Mouse (Mus musculus): ENCODE data around the gene Pxdn. TPM values are rescaled to one million over a fixed set of nuclear protein-coding genes. Genes with fewer than 3 reads are reported as not detected.

The Pxdn gene
- total RNA-seq, 1 experiment from 2014 or later, result not detected

DNA sequence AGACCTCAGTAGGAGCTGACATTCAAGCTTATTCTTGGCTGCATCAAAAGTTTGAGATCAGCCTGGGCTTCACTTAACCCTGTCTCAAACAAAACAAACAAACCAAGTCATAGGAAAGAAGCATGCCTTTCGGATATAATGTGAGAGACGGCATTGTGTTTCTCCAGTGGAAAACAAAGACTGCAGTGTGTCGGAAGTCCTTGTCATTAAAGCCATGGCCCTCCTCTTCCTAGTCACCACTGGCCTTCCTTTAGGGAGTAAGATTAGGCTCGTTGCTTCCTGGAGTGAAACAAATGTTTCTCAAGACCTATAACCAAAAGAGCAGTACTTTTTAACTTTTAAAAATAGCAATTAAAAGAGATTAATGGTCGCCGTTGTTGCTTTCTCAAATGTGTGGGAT, 13.6 kb downstream of the Pxdn start:
- ATAC-seq (ENCODE audit: extremely low read depth, insufficient number of reproducible peaks, low FRiP score, poor library complexity, severe bottlenecking), result no peak

DNA sequence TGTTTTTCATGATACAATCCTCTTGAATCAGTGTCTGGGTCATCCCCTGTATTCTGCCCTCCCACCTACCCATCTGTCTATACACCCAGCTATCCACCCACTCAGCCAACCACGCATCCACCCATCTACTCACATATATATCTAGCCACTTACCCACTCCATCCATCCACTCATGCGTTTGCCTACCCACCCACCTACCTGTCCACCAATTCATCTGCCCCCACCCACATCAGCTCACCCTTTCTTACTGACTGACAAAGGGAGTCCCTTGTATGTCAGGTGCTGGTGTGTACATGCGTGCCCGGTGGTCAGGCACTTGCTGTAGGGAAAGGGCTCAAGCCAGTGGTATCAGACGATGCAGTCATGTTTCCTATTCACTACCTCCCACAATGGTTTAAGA, 14.1 kb downstream of the Pxdn start:
- no peak for ATAC-seq (ENCODE audit: extremely low read depth, insufficient number of reproducible peaks, low FRiP score, poor library complexity, severe bottlenecking)

DNA sequence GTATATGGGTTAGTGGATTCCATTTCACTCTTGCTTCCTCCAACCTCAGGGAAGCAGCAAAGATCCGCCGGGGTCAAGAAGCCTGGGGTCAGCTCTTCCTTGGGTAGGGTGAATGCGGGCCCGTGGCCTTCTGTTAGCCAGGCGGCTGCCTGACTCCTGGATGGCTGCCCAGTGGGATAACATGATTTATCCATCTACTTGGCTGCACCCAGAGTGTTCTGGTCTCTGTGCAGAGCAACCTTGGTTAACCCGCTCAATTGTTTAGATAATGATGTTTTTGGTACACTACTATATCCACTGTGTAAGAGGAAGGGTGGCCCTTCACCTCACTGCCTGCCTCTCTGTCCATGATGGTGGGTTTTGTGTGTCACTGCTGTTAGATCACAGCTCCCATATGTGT, 14.7 kb downstream of the Pxdn start:
- no peak for ATAC-seq (ENCODE audit: extremely low read depth, insufficient number of reproducible peaks, low FRiP score, poor library complexity, severe bottlenecking)

DNA sequence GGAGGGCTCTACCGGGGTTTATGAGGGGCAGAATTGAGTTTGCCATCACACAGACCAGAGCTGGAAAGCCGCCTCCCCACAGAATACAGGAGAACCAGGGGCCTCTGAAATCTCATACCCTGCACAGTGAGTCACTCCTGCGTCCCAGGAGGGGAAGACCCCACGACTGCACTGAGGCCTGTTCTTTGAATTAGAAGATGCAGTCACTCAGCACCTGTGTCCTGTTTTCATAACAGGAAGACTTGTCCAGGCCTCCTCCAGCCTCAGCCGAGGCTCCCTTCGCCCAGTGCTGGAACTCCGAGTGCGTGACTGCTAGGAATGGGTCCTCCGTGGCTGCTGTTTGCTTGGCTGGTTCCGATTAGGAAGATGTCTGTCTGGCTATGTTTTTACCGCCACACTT, 16.6 kb downstream of the Pxdn start:
- ATAC-seq (ENCODE audit: extremely low read depth, insufficient number of reproducible peaks, low FRiP score, poor library complexity, severe bottlenecking), result no peak

DNA sequence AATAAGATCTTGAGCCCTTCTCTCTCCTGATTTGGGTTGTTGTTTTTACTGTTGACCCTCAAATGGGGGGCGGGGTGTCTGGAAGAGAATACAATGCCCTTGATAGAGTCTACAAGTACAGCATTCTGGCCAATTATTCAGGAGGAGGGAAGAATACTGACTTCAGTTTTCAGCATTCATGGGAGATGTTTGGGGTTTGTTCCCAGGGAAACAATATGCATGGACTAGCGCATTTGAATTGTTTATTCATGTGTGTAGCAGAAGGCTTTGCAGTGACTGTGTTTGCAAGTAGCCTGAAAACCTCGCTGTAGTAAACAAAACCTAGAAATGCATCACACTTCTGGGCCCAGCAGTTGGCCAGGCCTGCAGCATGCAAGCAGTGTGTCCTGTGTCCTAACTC, 17.1 kb downstream of the Pxdn start:
- no peak for ATAC-seq (ENCODE audit: extremely low read depth, insufficient number of reproducible peaks, low FRiP score, poor library complexity, severe bottlenecking)

DNA sequence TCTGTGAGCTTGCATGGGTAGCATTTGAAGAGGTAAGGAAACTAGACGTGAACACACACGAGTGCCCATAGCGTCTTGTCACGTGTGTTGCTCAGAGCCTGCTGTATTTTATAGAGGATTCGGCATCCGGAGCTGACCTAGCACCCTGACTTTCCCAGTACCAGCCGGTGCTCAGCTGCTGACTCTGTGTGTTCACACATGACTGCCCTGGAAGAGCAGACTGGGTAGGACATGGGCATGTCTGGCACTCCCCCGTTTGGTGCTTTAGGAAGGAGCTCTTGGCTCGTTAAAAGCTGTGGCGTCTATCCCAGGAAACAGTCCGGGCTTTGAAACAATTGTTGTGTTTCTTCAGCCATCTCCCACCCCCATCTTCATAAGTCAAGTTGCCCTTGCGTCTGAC, 19.6 kb downstream of the Pxdn start:
- no peak for ATAC-seq (ENCODE audit: extremely low read depth, insufficient number of reproducible peaks, low FRiP score, poor library complexity, severe bottlenecking)

DNA sequence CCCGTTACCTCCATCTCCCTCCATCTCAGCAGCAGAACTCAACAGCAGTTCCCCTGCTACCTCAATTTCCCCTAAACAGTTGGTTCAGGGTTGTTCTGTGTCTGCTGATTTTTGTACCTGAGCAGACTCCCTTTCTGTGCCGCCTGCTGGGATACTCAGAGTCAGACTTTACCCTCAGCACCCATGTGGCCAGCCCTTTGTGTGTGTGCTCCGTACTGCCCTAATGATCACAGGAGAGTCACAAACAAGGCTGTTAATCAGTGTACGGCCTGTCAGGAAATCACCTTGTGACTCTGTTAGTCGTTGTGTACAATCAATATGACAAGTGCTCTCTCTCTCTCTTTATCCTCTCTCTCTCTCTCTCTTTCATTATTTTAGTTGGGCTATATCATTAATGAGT, 21.2 kb downstream of the Pxdn start:
- no peak for ATAC-seq (ENCODE audit: extremely low read depth, insufficient number of reproducible peaks, low FRiP score, poor library complexity, severe bottlenecking)

DNA sequence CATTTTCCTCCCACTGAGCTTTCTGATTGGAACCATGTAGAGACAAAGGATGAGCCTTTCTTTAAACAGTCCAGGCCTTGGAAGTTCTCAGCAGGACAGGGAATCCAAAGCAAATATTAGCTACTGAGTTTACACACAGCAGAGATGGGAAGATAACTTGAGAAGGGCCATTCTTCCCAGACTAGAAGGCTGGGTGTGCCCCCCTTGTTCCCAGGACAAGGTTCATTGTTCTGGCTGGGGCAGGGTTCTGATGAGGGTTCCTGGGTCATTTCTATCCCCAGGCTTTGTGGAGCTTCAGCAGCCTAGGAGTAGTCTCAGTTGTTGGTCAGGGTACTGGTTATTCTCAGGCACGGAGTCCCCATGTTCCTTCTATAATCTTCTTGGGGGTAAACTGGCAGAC, 23.6 kb downstream of the Pxdn start:
- ATAC-seq (ENCODE audit: extremely low read depth, insufficient number of reproducible peaks, low FRiP score, poor library complexity, severe bottlenecking), result no peak

DNA sequence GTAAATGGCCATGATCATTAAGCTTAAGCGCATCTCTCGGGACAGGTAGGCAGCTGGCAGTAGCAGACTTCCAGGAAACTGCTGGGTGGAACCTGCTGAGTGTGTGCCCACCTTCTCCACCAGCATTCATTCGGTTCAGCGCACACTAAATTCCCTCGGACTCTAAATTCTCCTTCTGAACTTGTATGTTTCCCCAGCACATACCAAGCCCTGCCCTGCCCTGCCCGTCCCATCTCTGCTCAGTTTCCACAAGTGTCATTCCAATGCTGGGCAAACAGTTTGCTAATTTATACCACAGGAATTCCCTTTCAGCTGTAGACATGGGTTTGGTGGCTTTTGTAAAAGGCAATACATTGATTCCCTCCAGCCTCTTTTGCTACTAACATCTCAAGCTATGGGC, 27.6 kb downstream of the Pxdn start:
- no peak for ATAC-seq (ENCODE audit: extremely low read depth, insufficient number of reproducible peaks, low FRiP score, poor library complexity, severe bottlenecking)

DNA sequence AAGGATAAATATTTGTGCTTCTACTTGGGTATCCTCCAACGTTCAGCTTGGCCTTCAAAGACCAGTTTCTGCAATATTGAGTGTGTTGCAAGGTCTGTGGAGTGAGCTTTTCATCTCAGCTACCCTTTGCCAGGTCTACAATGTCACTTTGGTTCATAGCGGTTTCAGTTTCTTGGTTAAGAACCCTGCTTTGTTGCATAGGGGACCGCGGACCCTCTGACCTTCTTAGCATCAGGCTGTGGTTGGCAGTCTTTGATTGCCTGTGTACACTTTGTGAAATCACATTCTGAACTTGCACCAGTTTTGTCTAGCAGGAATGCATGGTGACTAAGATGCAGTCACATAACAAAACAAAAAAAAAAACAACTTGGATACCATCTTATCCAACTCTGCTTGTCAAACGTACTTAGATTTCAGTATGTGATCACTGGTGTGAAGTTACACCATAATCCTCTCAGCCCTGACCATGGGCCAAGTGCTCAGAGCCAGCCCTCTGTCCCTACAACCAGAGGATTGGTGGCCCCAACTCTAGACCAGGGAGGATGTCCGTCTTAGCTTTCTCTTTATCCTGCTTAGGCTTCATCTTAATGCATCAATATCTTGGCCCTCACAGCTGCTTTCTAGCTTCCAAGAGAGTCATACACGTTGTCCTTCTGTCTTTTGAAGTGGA, 34.5 kb downstream of the Pxdn start:
- no peak for ATAC-seq (ENCODE audit: extremely low read depth, insufficient number of reproducible peaks, low FRiP score, poor library complexity, severe bottlenecking)

DNA sequence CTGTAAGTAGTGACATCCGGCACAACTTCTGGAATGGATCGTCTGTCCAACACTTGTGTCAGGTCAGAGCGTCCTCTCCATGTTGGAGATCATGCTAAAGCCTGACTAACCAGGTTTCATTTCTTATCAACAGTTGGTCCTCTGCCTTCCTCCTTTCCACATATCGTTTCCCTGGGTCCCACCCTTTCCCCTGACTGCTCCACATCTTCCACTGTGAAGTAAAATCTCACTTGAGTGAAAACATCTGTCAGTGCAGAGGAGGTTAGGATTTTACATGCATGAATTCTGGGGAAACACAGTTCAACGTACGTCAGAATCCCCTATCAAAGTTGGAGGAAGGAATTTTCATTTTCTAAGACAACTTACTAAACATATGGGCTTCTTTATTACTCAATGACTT, 35.1 kb downstream of the Pxdn start:
- ATAC-seq (ENCODE audit: extremely low read depth, insufficient number of reproducible peaks, low FRiP score, poor library complexity, severe bottlenecking), result no peak

DNA sequence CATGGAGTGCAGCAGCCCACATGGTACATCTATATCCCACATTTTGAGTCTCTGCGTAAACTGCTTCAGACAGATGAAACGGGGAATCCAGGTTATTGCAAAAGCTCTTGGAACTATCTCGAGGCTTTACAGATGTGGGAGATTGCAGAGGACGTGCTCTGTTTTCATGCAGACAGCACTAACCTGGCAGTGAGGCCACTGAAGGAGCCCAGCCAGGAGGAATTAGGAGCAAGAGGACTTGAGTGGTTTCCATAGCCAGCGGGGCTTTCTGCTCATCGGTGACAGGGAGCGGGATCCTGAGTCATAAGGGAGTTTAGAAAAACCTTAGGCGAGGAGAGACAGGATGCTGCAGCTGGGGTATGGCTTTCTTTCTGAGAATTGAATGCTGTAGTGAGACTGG, 42.7 kb downstream of the Pxdn start:
- ATAC-seq (ENCODE audit: extremely low read depth, insufficient number of reproducible peaks, low FRiP score, poor library complexity, severe bottlenecking), result no peak

DNA sequence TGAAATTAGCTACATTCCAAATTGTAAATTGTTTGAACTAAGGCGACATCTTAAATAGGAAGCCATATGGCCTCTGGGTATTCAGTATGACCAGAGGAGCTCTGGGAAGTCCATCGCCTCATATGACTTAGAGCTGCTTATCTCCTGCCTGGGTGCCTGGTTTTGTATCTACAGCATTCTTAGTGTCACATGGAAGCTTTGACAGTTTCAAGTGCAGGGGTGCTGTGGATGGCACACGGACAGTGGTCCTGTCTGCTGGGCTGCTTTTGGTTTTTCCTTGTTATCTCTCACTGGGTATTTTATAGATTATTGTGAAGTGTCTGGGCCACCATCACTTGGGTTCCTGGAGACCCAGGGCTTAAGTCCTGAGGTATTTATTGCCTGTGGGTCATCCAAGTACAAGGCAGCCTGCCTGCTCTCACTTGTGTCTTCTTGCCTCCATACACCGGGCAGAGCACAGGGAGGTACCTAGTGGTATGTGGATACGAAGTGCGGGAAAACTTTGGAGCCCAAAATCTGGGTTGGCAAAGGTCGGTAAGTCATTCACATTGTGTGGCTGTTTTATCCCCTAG, 44.4 kb downstream of the Pxdn start:
- ATAC-seq (ENCODE audit: extremely low read depth, insufficient number of reproducible peaks, low FRiP score, poor library complexity, severe bottlenecking), result no peak

DNA sequence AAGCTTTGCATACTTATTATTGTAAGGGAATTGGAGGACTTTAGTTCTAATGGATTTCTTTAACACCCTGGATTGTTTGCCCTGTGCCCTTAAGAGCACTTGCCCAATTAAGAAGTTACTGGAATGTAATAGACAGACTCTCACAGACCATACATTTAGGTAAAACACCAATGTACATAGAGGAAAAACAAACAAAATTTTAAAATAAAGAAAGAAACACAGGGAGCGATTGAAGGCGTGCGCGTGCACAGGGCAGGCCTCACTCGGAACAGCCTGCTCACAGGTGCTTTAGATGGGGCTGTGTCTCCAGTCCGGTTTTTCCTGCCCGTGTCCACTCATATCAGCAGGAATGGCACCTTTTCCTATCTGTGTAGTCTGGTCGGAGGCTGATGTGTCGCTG, 45.8 kb downstream of the Pxdn start:
- no peak for ATAC-seq (ENCODE audit: extremely low read depth, insufficient number of reproducible peaks, low FRiP score, poor library complexity, severe bottlenecking)

DNA sequence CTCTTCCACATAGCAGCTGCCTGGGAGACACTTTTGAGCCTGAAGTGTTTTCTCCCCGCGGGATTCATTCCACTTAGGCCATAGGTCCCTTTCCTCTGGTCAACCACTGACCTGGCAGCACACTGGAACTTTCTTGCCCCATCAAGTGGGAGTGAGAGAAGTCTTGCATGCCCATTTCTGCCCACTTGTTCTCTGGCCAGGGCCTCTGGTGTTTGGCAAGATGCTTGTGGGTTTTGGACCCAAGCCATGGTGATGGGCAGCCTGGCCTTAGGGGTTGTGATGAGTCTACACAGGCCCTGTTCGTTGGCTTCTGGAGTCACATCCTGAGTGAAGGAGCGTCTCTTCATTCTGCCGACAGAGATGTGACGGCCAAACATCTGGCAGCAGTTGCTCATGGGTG, 47.7 kb downstream of the Pxdn start:
- ATAC-seq (ENCODE audit: extremely low read depth, insufficient number of reproducible peaks, low FRiP score, poor library complexity, severe bottlenecking), result no peak

DNA sequence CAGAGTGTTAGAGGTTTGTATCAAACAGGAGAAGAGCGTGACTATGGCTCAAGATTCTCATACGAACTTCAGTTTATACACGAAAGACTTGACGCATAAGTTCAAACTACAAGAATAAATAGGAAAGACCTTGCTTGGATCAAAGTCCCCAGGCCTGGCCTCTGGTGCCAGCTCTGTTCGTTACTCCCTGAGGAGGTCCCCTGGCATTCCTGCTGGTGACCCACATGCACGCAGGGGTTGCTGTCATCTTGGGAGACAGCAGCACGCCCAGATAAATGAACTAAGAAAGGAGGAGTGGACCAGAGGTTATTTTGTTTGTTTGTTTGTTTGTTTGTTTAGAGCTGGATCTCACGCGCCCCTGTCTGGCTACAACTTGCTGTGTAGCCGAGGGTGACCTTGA, 48.8 kb downstream of the Pxdn start:
- ATAC-seq (ENCODE audit: extremely low read depth, insufficient number of reproducible peaks, low FRiP score, poor library complexity, severe bottlenecking), result no peak

DNA sequence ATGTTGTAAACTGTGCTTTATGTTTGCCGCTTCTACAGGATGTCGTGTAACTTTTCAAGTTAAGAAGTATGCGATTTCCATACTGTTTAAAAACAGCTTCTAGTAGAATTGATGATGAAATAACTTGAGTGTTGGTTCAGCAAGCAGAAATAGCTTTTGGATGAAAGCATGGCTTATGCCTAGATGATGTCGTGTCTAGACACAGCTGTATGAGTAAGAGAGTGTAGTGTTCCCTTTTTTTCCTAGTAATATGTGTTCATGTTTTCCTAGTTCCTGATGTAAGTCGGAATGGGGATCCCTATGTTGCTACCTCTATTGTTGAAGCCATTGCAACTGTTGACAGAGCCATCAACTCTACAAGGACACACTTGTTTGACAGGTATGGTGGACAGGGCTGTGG, 61.5 kb downstream of the Pxdn start:
- ATAC-seq (ENCODE audit: extremely low read depth, insufficient number of reproducible peaks, low FRiP score, poor library complexity, severe bottlenecking), result no peak

DNA sequence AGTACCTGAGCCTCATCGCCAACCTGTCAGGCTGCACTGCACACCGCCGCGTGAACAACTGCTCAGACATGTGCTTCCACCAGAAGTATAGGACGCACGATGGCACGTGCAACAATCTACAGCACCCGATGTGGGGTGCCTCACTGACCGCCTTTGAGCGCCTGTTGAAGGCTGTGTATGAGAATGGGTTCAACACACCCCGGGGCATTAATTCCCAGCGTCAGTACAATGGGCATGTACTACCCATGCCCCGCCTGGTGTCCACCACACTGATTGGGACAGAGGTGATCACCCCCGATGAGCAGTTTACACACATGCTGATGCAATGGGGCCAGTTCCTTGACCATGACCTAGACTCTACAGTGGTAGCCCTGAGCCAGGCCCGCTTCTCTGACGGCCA, 64.5 kb downstream of the Pxdn start:
- no peak for ATAC-seq (ENCODE audit: extremely low read depth, insufficient number of reproducible peaks, low FRiP score, poor library complexity, severe bottlenecking)

DNA sequence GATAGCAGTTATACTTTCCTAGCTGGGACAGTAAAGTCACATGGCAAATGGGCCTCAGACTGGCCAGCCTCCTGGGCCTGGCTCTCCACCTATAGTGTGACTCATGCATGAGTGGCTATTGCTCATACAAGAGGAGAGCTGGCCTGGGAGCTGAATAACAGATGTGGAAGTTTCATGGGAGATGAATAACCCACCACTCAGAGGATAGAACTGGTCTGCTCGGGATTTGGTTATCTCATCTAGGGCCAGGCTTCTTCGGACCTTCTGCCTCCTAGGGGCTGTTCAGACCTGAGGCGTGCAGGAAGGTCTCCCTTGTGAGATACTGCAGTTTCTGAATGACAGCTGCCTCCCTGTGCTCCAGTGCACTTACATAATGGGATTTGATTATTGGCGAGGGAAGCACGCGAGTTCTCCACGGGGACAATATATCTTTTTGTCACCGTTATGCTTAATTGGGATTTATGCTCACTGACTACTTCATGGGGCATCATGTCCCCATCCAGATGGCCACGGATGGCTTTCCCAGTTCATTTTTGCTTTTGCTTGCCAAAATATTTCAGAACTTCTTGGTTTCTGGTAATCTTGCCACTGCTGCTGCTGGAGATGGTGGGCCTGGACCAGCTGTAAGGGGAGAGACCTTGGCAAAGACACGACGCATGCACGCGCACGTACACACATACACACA, 66.4 kb downstream of the Pxdn start:
- ATAC-seq (ENCODE audit: extremely low read depth, insufficient number of reproducible peaks, low FRiP score, poor library complexity, severe bottlenecking), result no peak

DNA sequence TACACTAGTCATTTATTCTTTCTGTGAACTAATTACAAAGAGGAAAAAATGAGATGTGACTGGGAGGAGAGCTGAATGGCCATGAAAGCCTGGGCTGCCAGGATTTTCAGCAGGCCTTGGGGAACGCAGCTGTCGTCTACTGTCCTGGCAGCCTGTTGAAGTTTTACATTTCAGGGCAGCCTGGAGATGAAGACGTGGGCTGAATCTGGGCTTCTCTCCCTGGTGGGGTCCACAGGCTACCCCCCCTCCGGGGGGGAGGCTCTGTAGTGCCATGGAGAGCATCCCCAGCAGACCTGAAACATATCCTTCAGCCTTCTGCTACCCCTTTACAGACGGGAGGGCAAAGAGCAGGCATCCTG, 66.9 kb downstream of the Pxdn start:
- ATAC-seq (ENCODE audit: extremely low read depth, insufficient number of reproducible peaks, low FRiP score, poor library complexity, severe bottlenecking), result no peak

DNA sequence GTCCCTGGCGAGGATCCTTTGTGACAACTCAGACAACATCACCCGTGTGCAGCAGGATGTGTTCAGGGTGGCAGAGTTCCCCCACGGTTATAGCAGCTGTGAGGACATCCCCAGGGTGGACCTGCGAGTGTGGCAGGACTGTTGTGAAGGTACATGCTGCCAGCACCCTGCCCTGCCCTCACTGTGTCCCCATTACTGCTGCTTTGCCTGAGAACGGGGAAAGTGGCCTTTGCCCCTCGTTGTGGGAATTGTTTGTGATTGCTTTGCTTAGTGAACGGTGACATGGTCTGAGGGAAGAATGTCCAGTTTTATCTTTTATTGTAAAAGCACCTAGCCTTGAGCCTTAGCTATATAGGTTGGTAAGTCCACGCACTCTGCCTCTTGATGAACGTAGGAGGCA, 69.2 kb downstream of the Pxdn start:
- no peak for ATAC-seq (ENCODE audit: extremely low read depth, insufficient number of reproducible peaks, low FRiP score, poor library complexity, severe bottlenecking)

All from neutrophil, adult 5-6 weeks (primary cell).